Mouse (Mus musculus) brain, embryonic 14.5 days (tissue): ENCODE data around the gene Fntb.

ENCODE experiments used
- CTCF ChIP-seq: fragments of 200-500 bp; IDR thresholded peaks from 2 replicates; pipeline ENCODE4 v1.5.1; 2012; ENCODE audit warnings: inconsistent platforms, mild to moderate bottlenecking, moderate library complexity, borderline replicate concordance; ENCODE audit not compliant: insufficient read depth, insufficient read length; ENCODE audit errors: extremely low read depth
- POLR2A ChIP-seq: fragments of 200-500 bp; IDR thresholded peaks from 2 replicates; pipeline ENCODE4 v1.6.1; 2012; ENCODE audit warnings: mild to moderate bottlenecking, inconsistent platforms, borderline replicate concordance; ENCODE audit not compliant: poor library complexity, insufficient read depth, insufficient read length, severe bottlenecking; ENCODE audit errors: extremely low read depth

- no peak for TF ChIP-seq CTCF
- no peak for TF ChIP-seq POLR2A
Measured at GRCm38 (mm10) chr12:76918113-76918512, 152.7 kb downstream of the Fntb start.
